Mouse (Mus musculus): ENCODE data around the gene Sppl2b.

- TF ChIP-seq CTCF (IDR thresholded peaks at IDR 0.05; ENCODE audit: low read depth) (no peak), EP300 (optimal IDR thresholded peaks at IDR 0.05) (no peak)
Observed at GRCm38 (mm10) chr10:80805322-80805721, 49.8 kb upstream of the Sppl2b start.

All from stomach, postnatal 0 days (tissue).